ENCODE assay signal across 8 mouse cellular contexts in genomic region chr11:115603128-115603475, GRCm38 (mm10). TPM values are rescaled to one million over a fixed set of nuclear protein-coding genes. Genes with fewer than 3 reads are reported as not detected.
DNase-seq lines count a peak whose midpoint lies in the region; ATAC-seq and TF ChIP-seq lines count a peak whose summit lies in the region.

No protein-coding gene starts in this region.

- WGBS in heart, embryonic 14.5 days: 3% methylated on average over 15 of the region's 15 CpGs
- WGBS in forebrain, postnatal 0 days: 6% methylated on average over 15 of the region's 15 CpGs

- intact Hi-C loops in heart, postnatal 14 days (cut with DNase I): loop anchor here (5.0 kb wide), 1 partner anchor 121 kb away; no protein-coding TSS in a partner anchor

- TF ChIP-seq CTCF in G1E (IDR thresholded peaks at IDR 0.05; ENCODE audit: low read depth, low read length): no peak
- TF ChIP-seq CTCF in forebrain, postnatal 0 days (IDR thresholded peaks at IDR 0.05; ENCODE audit: low read depth): no peak

- ATAC-seq in heart, embryonic 14.5 days (ENCODE audit: insufficient number of reproducible peaks, insufficient read depth, low FRiP score, low read depth): no peak
- ATAC-seq in G1E (ENCODE audit: extremely low read depth, insufficient number of reproducible peaks, low FRiP score, poor library complexity, severe bottlenecking): no peak
- ATAC-seq in forebrain, postnatal 0 days: no peak
- ATAC-seq in megakaryocyte-erythroid progenitor cell, adult 5-6 weeks (replicated peaks; ENCODE audit: low FRiP score, low TSS enrichment, poor library complexity, severe bottlenecking): peak; percentile 4; the same call in 1 of the 2 replicates

- peak overlapping the region; percentile 90 for H3K4me2 ChIP-seq in heart, embryonic 14.5 days (ENCODE audit: low read length)
- H3K4me2 ChIP-seq in forebrain, postnatal 0 days (ENCODE audit: low read depth): peak overlapping the region; percentile 89

- H3K4me3 ChIP-seq in heart, embryonic 14.5 days (ENCODE audit: control insufficient read depth in 1 of 2, insufficient read depth in 1 of 2, low read depth in 1 of 2, low read length in 2 of 2): peak overlapping the region; percentile 92 to 100
- H3K4me3 ChIP-seq in G1E (ENCODE audit: low read depth, low read length): peak overlapping the region; percentile 97
- peak overlapping the region; percentile 95 for H3K4me3 ChIP-seq in forebrain, postnatal 0 days (ENCODE audit: low read depth, low read length)

- DNase-seq in heart, postnatal 14 days: no peak
- no peak for DNase-seq in G1E (ENCODE audit: low spot score)
- DNase-seq in forebrain, postnatal 0 days: no peak
- DNase-seq in urinary bladder, postnatal 4 days (ENCODE audit: low spot score in 2 of 2): no peak
- no peak for DNase-seq in kidney, postnatal 14 days
- no peak for DNase-seq in kidney, postnatal 10 days

- peak overlapping the region; percentile 95 for H3K9ac ChIP-seq in heart, embryonic 14.5 days (ENCODE audit: low read length)
- peak overlapping the region; percentile 97 for H3K9ac ChIP-seq in forebrain, postnatal 0 days

- H3K9me3 ChIP-seq in heart, embryonic 14.5 days (ENCODE audit: control insufficient read depth, low read length): no peaks in the 10 kb centered on the region
- H3K9me3 ChIP-seq in G1E (replicated peaks): no peaks in the 10 kb centered on the region
- H3K9me3 ChIP-seq in forebrain, postnatal 0 days (ENCODE audit: low read length): no peaks in the 10 kb centered on the region

- H3K4me1 ChIP-seq in heart, embryonic 14.5 days (ENCODE audit: control insufficient read depth in 2 of 2, insufficient read depth in 2 of 2, low read length in 2 of 2): peaks cover 10 to 40% of the 10 kb centered on the region in 2 experiments
- peaks cover 80% of the 10 kb centered on the region for H3K4me1 ChIP-seq in G1E (ENCODE audit: insufficient read depth, low read depth, low read length)
- peaks cover 15% of the 10 kb centered on the region for H3K4me1 ChIP-seq in forebrain, postnatal 0 days (ENCODE audit: insufficient read depth)

- H3K27me3 ChIP-seq in heart, embryonic 14.5 days (ENCODE audit: control insufficient read depth, insufficient read depth, low read length): no peaks in the 10 kb centered on the region
- no peaks in the 10 kb centered on the region for H3K27me3 ChIP-seq in G1E (ENCODE audit: insufficient read depth, low read length)
- no peaks in the 10 kb centered on the region for H3K27me3 ChIP-seq in forebrain, postnatal 0 days (ENCODE audit: insufficient read depth, low read length)

- peak overlapping the region; percentile 86 to 91 for H3K27ac ChIP-seq in heart, embryonic 14.5 days (replicated peaks in 1 of 2; ENCODE audit: control insufficient read depth in 1 of 2, insufficient read depth in 1 of 2, low read depth in 2 of 2, low read length in 2 of 2)
- peak overlapping the region; percentile 95 for H3K27ac ChIP-seq in forebrain, postnatal 0 days (ENCODE audit: low read depth, low read length)

- peaks cover 45% of the 10 kb centered on the region for H3K36me3 ChIP-seq in heart, embryonic 14.5 days (ENCODE audit: control insufficient read depth, insufficient read depth, low read length)
- peaks cover 72% of the 10 kb centered on the region for H3K36me3 ChIP-seq in G1E (replicated peaks)
- H3K36me3 ChIP-seq in forebrain, postnatal 0 days (ENCODE audit: insufficient read depth): peaks cover 29% of the 10 kb centered on the region

RNA-seq across cellular contexts. Expression of gene Mrps7, which starts 0.6 kb away (rescaled TPM):
- 79.9 and 87.4 TPM in 2 replicates for polyA plus RNA-seq in heart, embryonic 14.5 days (2014; fragmentation: Nextera tagmentation; extraction: Ambion mirVana)
- total RNA-seq in heart, postnatal 14 days (2021): 10 to 100 TPM; 67.0 to 69.9 TPM
- total RNA-seq in G1E (2014; fragmentation: Nextera tagmentation) (34.3 and 41.0 TPM in 2 replicates), G1E (2017) (52.8 and 53.5 TPM in 2 replicates)
- 61.1 and 68.7 TPM in 2 replicates for polyA plus RNA-seq in G1E (2012)
- total RNA-seq in forebrain, postnatal 0 days (2014; rRNA removed): 34.6 and 46.3 TPM in 2 replicates
- polyA plus RNA-seq in forebrain, postnatal 0 days (2015; fragmentation: Nextera tagmentation; extraction: Ambion mirVana): 74.1 and 78.1 TPM in 2 replicates
- 55.7 and 76.8 TPM in 2 replicates for total RNA-seq in megakaryocyte-erythroid progenitor cell, adult 5-6 weeks (2014; fragmentation: Nextera tagmentation)
- 40.5 and 67.1 TPM in 2 replicates for total RNA-seq in megakaryocyte-erythroid progenitor cell, adult 5-6 weeks (2017)

RNA-seq across cellular contexts. Expression of gene Gga3, which starts 0.7 kb away (rescaled TPM):
- 16.1 and 17.2 TPM in 2 replicates for polyA plus RNA-seq in heart, embryonic 14.5 days (2014; fragmentation: Nextera tagmentation; extraction: Ambion mirVana)
- 10 to 100 TPM; 17.8 to 19.0 TPM for total RNA-seq in heart, postnatal 14 days (2021)
- total RNA-seq in G1E (2014; fragmentation: Nextera tagmentation) (58.5 and 95.5 TPM in 2 replicates), G1E (2017) (13.7 and 22.7 TPM in 2 replicates)
- polyA plus RNA-seq in G1E (2012): 102 and 144 TPM in 2 replicates
- total RNA-seq in forebrain, postnatal 0 days (2014; rRNA removed): 34.0 and 34.5 TPM in 2 replicates
- 15.2 and 18.5 TPM in 2 replicates for polyA plus RNA-seq in forebrain, postnatal 0 days (2015; fragmentation: Nextera tagmentation; extraction: Ambion mirVana)
- 53.5 and 69.9 TPM in 2 replicates for total RNA-seq in megakaryocyte-erythroid progenitor cell, adult 5-6 weeks (2014; fragmentation: Nextera tagmentation)
- total RNA-seq in megakaryocyte-erythroid progenitor cell, adult 5-6 weeks (2017): 21.6 and 67.6 TPM in 2 replicates

RNA-seq across cellular contexts. Expression of gene Mif4gd, which starts 9.7 kb away (rescaled TPM):
- 31.7 and 32.3 TPM in 2 replicates for polyA plus RNA-seq in heart, embryonic 14.5 days (2014; fragmentation: Nextera tagmentation; extraction: Ambion mirVana)
- 10 to 100 TPM; 41.0 to 46.6 TPM for total RNA-seq in heart, postnatal 14 days (2021)
- total RNA-seq in G1E (2014; fragmentation: Nextera tagmentation) (43.6 and 59.8 TPM in 2 replicates), G1E (2017) (49.9 and 59.4 TPM in 2 replicates)
- polyA plus RNA-seq in G1E (2012): 24.3 and 32.4 TPM in 2 replicates
- 12.2 and 16.9 TPM in 2 replicates for total RNA-seq in forebrain, postnatal 0 days (2014; rRNA removed)
- 14.4 and 19.4 TPM in 2 replicates for polyA plus RNA-seq in forebrain, postnatal 0 days (2015; fragmentation: Nextera tagmentation; extraction: Ambion mirVana)
- total RNA-seq in megakaryocyte-erythroid progenitor cell, adult 5-6 weeks (2014; fragmentation: Nextera tagmentation): 54.6 and 55.4 TPM in 2 replicates
- total RNA-seq in megakaryocyte-erythroid progenitor cell, adult 5-6 weeks (2017): 29.3 and 45.4 TPM in 2 replicates

RNA-seq across cellular contexts. Expression of gene Slc25a19, which starts 25.0 kb away (rescaled TPM):
- 42.8 and 46.0 TPM in 2 replicates for polyA plus RNA-seq in heart, embryonic 14.5 days (2014; fragmentation: Nextera tagmentation; extraction: Ambion mirVana)
- total RNA-seq in heart, postnatal 14 days (2021): 10 to 100 TPM; 42.2 to 43.0 TPM
- 19.9 and 37.8 TPM in 2 replicates for total RNA-seq in G1E (2014; fragmentation: Nextera tagmentation)
- 21.5 and 22.3 TPM in 2 replicates for total RNA-seq in G1E (2017)
- 24.2 and 26.0 TPM in 2 replicates for polyA plus RNA-seq in G1E (2012)
- total RNA-seq in forebrain, postnatal 0 days (2014; rRNA removed): 34.3 and 38.7 TPM in 2 replicates
- polyA plus RNA-seq in forebrain, postnatal 0 days (2015; fragmentation: Nextera tagmentation; extraction: Ambion mirVana): 51.1 and 51.7 TPM in 2 replicates
- 20.5 and 32.1 TPM in 2 replicates for total RNA-seq in megakaryocyte-erythroid progenitor cell, adult 5-6 weeks (2014; fragmentation: Nextera tagmentation)
- 14.2 and 19.6 TPM in 2 replicates for total RNA-seq in megakaryocyte-erythroid progenitor cell, adult 5-6 weeks (2017)

RNA-seq across cellular contexts. Expression of gene Nup85, which starts 38.9 kb away (rescaled TPM):
- 85.2 and 89.3 TPM in 2 replicates for polyA plus RNA-seq in heart, embryonic 14.5 days (2014; fragmentation: Nextera tagmentation; extraction: Ambion mirVana)
- total RNA-seq in heart, postnatal 14 days (2021): 10 to 100 TPM; 20.9 to 22.3 TPM
- 78.5 and 87.7 TPM in 2 replicates for total RNA-seq in G1E (2014; fragmentation: Nextera tagmentation)
- 166 and 172 TPM in 2 replicates for total RNA-seq in G1E (2017)
- polyA plus RNA-seq in G1E (2012): 28.2 and 57.5 TPM in 2 replicates
- 62.6 and 90.3 TPM in 2 replicates for total RNA-seq in forebrain, postnatal 0 days (2014; rRNA removed)
- polyA plus RNA-seq in forebrain, postnatal 0 days (2015; fragmentation: Nextera tagmentation; extraction: Ambion mirVana): 66.2 and 78.7 TPM in 2 replicates
- 256 and 306 TPM in 2 replicates for total RNA-seq in megakaryocyte-erythroid progenitor cell, adult 5-6 weeks (2014; fragmentation: Nextera tagmentation)
- total RNA-seq in megakaryocyte-erythroid progenitor cell, adult 5-6 weeks (2017): 179 and 228 TPM in 2 replicates
